Mouse (Mus musculus) limb, embryonic 13.5 days (tissue): ENCODE measurements around the gene Polk. TPM values are rescaled to one million over a fixed set of nuclear protein-coding genes. Genes with fewer than 3 reads are reported as not detected.

Experiments
- ATAC-seq: fragments of 200-750 bp; cut with Nextera tagmentation; 2 replicates; pipeline ENCODE4 v1.8.0; 2017; ENCODE audit warnings: low read depth, moderate number of reproducible peaks, moderate TSS enrichment; ENCODE audit not compliant: low FRiP score
- H3K27ac ChIP-seq: fragments of 300-500 bp; sonication (generic); 2 replicates; pipeline ENCODE4 v1.5.1; 2015; ENCODE audit warnings: inconsistent platforms, mild to moderate bottlenecking, moderate library complexity
- H3K27me3 ChIP-seq: fragments of 300-500 bp; sonication (generic); 2 replicates; pipeline ENCODE4 v1.6.1; 2015; ENCODE audit warnings: mild to moderate bottlenecking, inconsistent platforms
- H3K36me3 ChIP-seq: fragments of 300-500 bp; sonication (generic); 2 replicates; pipeline ENCODE4 v1.6.1; 2015; ENCODE audit warnings: inconsistent platforms, mild to moderate bottlenecking, moderate library complexity
- H3K4me1 ChIP-seq: fragments of 300-500 bp; sonication (generic); 2 replicates; pipeline ENCODE4 v1.6.1; 2015; ENCODE audit warnings: inconsistent platforms
- H3K4me2 ChIP-seq: fragments of 300-500 bp; sonication (generic); replicated peaks from 2 replicates; pipeline ENCODE4 v1.6.1; 2015; ENCODE audit warnings: inconsistent platforms, mild to moderate bottlenecking, moderate library complexity
- H3K4me3 ChIP-seq: fragments of 300-500 bp; sonication (generic); 2 replicates; pipeline ENCODE4 v1.5.1; 2015; ENCODE audit warnings: moderate library complexity, mild to moderate bottlenecking, inconsistent platforms
- H3K9ac ChIP-seq: fragments of 300-500 bp; sonication (generic); 2 replicates; pipeline ENCODE4 v1.6.1; 2015; ENCODE audit warnings: mild to moderate bottlenecking, inconsistent platforms
- H3K9me3 ChIP-seq: fragments of 300-500 bp; sonication (generic); 2 replicates; pipeline ENCODE4 v1.6.1; 2016; ENCODE audit warnings: inconsistent platforms
- WGBS: fragments of 180-500 bp; shearing (Covaris S2); methylation state at CpG from one replicate; pipeline ENCODE4 v1.1.7; 2015; 5-methylcytosine and 5-hydroxymethylcytosine counted together
- polyA plus RNA-seq: library from polyadenylated mRNA; unstranded; fragments of >200 nt; fragmentation: Nextera tagmentation; extraction: Ambion mirVana; gene quantifications from 2 replicates; pipeline ENCODE4 v1.2.1, GENCODE M21; 2015

Polk gene
- polyA plus RNA-seq, 1 experiment from 2014 or later = 11.6 TPM

- WGBS = 93% methylated on average over 3 of the region's 3 CpGs
- Histone ChIP-seq H3K9me3 (no peaks in the 10 kb centered on the region; the same call in 1 of the 2 replicates), H3K9ac (no peak within 1 kb of the TSS), H3K27me3 (no peaks in the 10 kb centered on the region), H3K4me3 (no peak within 1 kb of the TSS), H3K4me2 (no peak within 1 kb of the TSS), H3K36me3 (peaks cover 31% of the 10 kb centered on the region), H3K27ac (no peak within 1 kb of the TSS), H3K4me1 (no peaks in the 10 kb centered on the region)
- ATAC-seq = no peak
Observed at GRCm38 (mm10) chr13:96490433-96490832, 51.9 kb downstream of the Polk start, which contains the start of gene Gm17622. Gene Gm17622 (plus strand): TSS chr13:96490733.

- 86% methylated on average over 6 of the region's 6 CpGs for WGBS
- no peak overlapping the region for H3K27ac ChIP-seq
- H3K36me3 ChIP-seq = peaks cover 39% of the 10 kb centered on the region
- no peaks in the 10 kb centered on the region for H3K4me1 ChIP-seq
- H3K4me2 ChIP-seq = no peak overlapping the region
- H3K9ac ChIP-seq = no peak overlapping the region
- no peaks in the 10 kb centered on the region; the same call in 1 of the 2 replicates for H3K9me3 ChIP-seq
- H3K27me3 ChIP-seq = no peaks in the 10 kb centered on the region
- no peak overlapping the region for H3K4me3 ChIP-seq
- no peak for ATAC-seq
Observed at GRCm38 (mm10) chr13:96487968-96488367, 54.4 kb downstream of the Polk start.

GRCm38 (mm10) chr13:96487230-96487629 lies 55.1 kb downstream of the Polk start:
- no peaks in the 10 kb centered on the region; the same call in 1 of the 2 replicates for H3K9me3 ChIP-seq
- H3K27ac ChIP-seq = no peak overlapping the region
- no peak overlapping the region for H3K4me3 ChIP-seq
- no peaks in the 10 kb centered on the region for H3K4me1 ChIP-seq
- H3K9ac ChIP-seq = no peak overlapping the region
- H3K4me2 ChIP-seq = no peak overlapping the region
- no peaks in the 10 kb centered on the region for H3K27me3 ChIP-seq
- 91% methylated on average over 6 of the region's 6 CpGs for WGBS
- no peak for ATAC-seq
- H3K36me3 ChIP-seq = peaks cover 40% of the 10 kb centered on the region

GRCm38 (mm10) chr13:96478991-96479390 lies 63.4 kb downstream of the Polk start:
- Histone ChIP-seq H3K27ac (no peak overlapping the region), H3K4me3 (no peak overlapping the region), H3K4me2 (no peak overlapping the region), H3K4me1 (peaks cover 2% of the 10 kb centered on the region; the same call in 1 of the 2 replicates), H3K9ac (no peak overlapping the region), H3K27me3 (no peaks in the 10 kb centered on the region), H3K9me3 (no peaks in the 10 kb centered on the region), H3K36me3 (peaks cover 12% of the 10 kb centered on the region)
- ATAC-seq = no peak
- WGBS = 91% methylated on average over 1 of the region's 1 CpGs

- no peak overlapping the region for H3K4me3 ChIP-seq
- no peaks in the 10 kb centered on the region for H3K9me3 ChIP-seq
- no peak overlapping the region for H3K4me2 ChIP-seq
- no peak for ATAC-seq
- no peaks in the 10 kb centered on the region for H3K27me3 ChIP-seq
- H3K4me1 ChIP-seq = peaks cover 2% of the 10 kb centered on the region; the same call in 1 of the 2 replicates
- H3K36me3 ChIP-seq = 0 out of 2 replicates have a peak, but pooled peaks cover 5% of the 10 kb centered on the region
- WGBS = 95% methylated on average over 4 of the region's 4 CpGs
- H3K27ac ChIP-seq = no peak overlapping the region
- no peak overlapping the region for H3K9ac ChIP-seq
Observed at GRCm38 (mm10) chr13:96477226-96477625, 65.2 kb downstream of the Polk start.

GRCm38 (mm10) chr13:96470957-96471356 lies 71.4 kb downstream of the Polk start, which contains the start of gene Ankdd1b:
Gene Ankdd1b (minus strand): TSS chr13:96471198.
- Histone ChIP-seq H3K27me3 (no peaks in the 10 kb centered on the region), H3K4me3 (no peak within 1 kb of the TSS), H3K9me3 (no peaks in the 10 kb centered on the region), H3K9ac (no peak within 1 kb of the TSS), H3K27ac (no peak within 1 kb of the TSS), H3K4me1 (peaks cover 2% of the 10 kb centered on the region; the same call in 1 of the 2 replicates), H3K4me2 (no peak within 1 kb of the TSS), H3K36me3 (no peaks in the 10 kb centered on the region)
- WGBS = 86% methylated on average over 14 of the region's 14 CpGs
- ATAC-seq = no peak

- Histone ChIP-seq H3K9ac (no peak overlapping the region), H3K27me3 (no peaks in the 10 kb centered on the region), H3K27ac (no peak overlapping the region), H3K4me1 (peaks cover under 1% of the 10 kb centered on the region; the same call in 1 of the 2 replicates), H3K9me3 (no peaks in the 10 kb centered on the region), H3K36me3 (no peaks in the 10 kb centered on the region), H3K4me2 (no peak overlapping the region), H3K4me3 (no peak overlapping the region)
- no peak for ATAC-seq
- 81% methylated on average over 6 of the region's 6 CpGs for WGBS
Observed at GRCm38 (mm10) chr13:96470556-96470955, 71.8 kb downstream of the Polk start.

GRCm38 (mm10) chr13:96468678-96469077 lies 73.7 kb downstream of the Polk start:
- Histone ChIP-seq H3K4me2 (no peak overlapping the region), H3K27me3 (no peaks in the 10 kb centered on the region), H3K9me3 (no peaks in the 10 kb centered on the region), H3K4me3 (no peak overlapping the region), H3K27ac (no peak overlapping the region), H3K4me1 (no peaks in the 10 kb centered on the region), H3K36me3 (no peaks in the 10 kb centered on the region), H3K9ac (no peak overlapping the region)
- ATAC-seq = no peak
- 86% methylated on average over 5 of the region's 5 CpGs for WGBS

- no peak for ATAC-seq
- Histone ChIP-seq H3K9ac (no peak overlapping the region), H3K4me2 (no peak overlapping the region), H3K36me3 (no peaks in the 10 kb centered on the region), H3K4me1 (no peaks in the 10 kb centered on the region), H3K27ac (no peak overlapping the region), H3K4me3 (no peak overlapping the region), H3K9me3 (no peaks in the 10 kb centered on the region), H3K27me3 (no peaks in the 10 kb centered on the region)
- WGBS = 35% methylated on average over 5 of the region's 5 CpGs
Observed at GRCm38 (mm10) chr13:96465315-96465714, 77.1 kb downstream of the Polk start.

GRCm38 (mm10) chr13:96462644-96463043 lies 79.7 kb downstream of the Polk start:
- ATAC-seq = no peak
- Histone ChIP-seq H3K36me3 (no peaks in the 10 kb centered on the region), H3K4me2 (no peak overlapping the region), H3K4me1 (no peaks in the 10 kb centered on the region), H3K27ac (no peak overlapping the region), H3K9ac (no peak overlapping the region), H3K27me3 (no peaks in the 10 kb centered on the region), H3K4me3 (no peak overlapping the region), H3K9me3 (no peaks in the 10 kb centered on the region)
- 55% methylated on average over 1 of the region's 1 CpGs for WGBS

GRCm38 (mm10) chr13:96458606-96459005 lies 83.8 kb downstream of the Polk start:
- ATAC-seq = no peak
- no peaks in the 10 kb centered on the region for H3K9me3 ChIP-seq
- no peak overlapping the region for H3K27ac ChIP-seq
- no peaks in the 10 kb centered on the region for H3K27me3 ChIP-seq
- no peaks in the 10 kb centered on the region for H3K36me3 ChIP-seq
- no peaks in the 10 kb centered on the region for H3K4me1 ChIP-seq
- no peak overlapping the region for H3K4me2 ChIP-seq
- 80% methylated on average over 4 of the region's 4 CpGs for WGBS
- H3K4me3 ChIP-seq = no peak overlapping the region
- H3K9ac ChIP-seq = no peak overlapping the region

- WGBS = 70% methylated on average over 5 of the region's 5 CpGs
- Histone ChIP-seq H3K27ac (no peak overlapping the region), H3K27me3 (no peaks in the 10 kb centered on the region), H3K9ac (no peak overlapping the region), H3K4me2 (no peak overlapping the region), H3K4me3 (no peak overlapping the region), H3K4me1 (no peaks in the 10 kb centered on the region), H3K9me3 (no peaks in the 10 kb centered on the region), H3K36me3 (no peaks in the 10 kb centered on the region)
- 0 out of 2 replicates have a peak, but pooled peaks have one; percentile 51 for ATAC-seq
Observed at GRCm38 (mm10) chr13:96458018-96458417, 84.4 kb downstream of the Polk start.

- no peak overlapping the region for H3K4me2 ChIP-seq
- H3K4me1 ChIP-seq = no peaks in the 10 kb centered on the region
- WGBS = 87% methylated on average over 5 of the region's 5 CpGs
- H3K27me3 ChIP-seq = no peaks in the 10 kb centered on the region
- no peak overlapping the region for H3K9ac ChIP-seq
- no peak overlapping the region for H3K27ac ChIP-seq
- no peaks in the 10 kb centered on the region for H3K9me3 ChIP-seq
- no peak for ATAC-seq
- no peaks in the 10 kb centered on the region for H3K36me3 ChIP-seq
- no peak overlapping the region for H3K4me3 ChIP-seq
Observed at GRCm38 (mm10) chr13:96457566-96457965, 84.8 kb downstream of the Polk start.
